Mouse (Mus musculus) E14TG2a.4 (cell line): ENCODE data around the gene Gm20696.

Source experiments
- H3K27me3 ChIP-seq: 2 replicates; pipeline ENCODE4 v1.6.1; 2014; ENCODE audit warnings: low read length, control low read depth; ENCODE audit not compliant: insufficient read depth
- H3K36me3 ChIP-seq: 2 replicates; pipeline ENCODE4 v1.6.1; 2014; ENCODE audit warnings: low read length, control low read depth; ENCODE audit not compliant: insufficient read depth
- H3K4me1 ChIP-seq: replicated peaks from 2 replicates; pipeline ENCODE4 v1.6.1; 2014; ENCODE audit warnings: low read depth, low read length, control low read depth
- H3K4me3 ChIP-seq: replicated peaks from 2 replicates; pipeline ENCODE4 v1.5.1; 2014; ENCODE audit warnings: mild to moderate bottlenecking, low read length
- H3K9me3 ChIP-seq: 2 replicates; pipeline ENCODE4 v1.6.1; 2014; ENCODE audit warnings: low read length, control low read depth
- CTCF ChIP-seq: conservative IDR thresholded peaks from 2 replicates; pipeline ENCODE4 v1.5.1; 2014; ENCODE audit warnings: low read length
- NANOG ChIP-seq: IDR thresholded peaks from 2 replicates; pipeline ENCODE4 v1.6.1; 2014; ENCODE audit warnings: borderline replicate concordance, low read length, mixed read lengths
- POU5F1 ChIP-seq: IDR thresholded peaks from 2 replicates; pipeline ENCODE4 v1.6.1; 2014; ENCODE audit warnings: low read length, borderline replicate concordance

The Gm20696 gene

GRCm38 (mm10) chr6:99241625-99242395 is 424.8 kb downstream of the Gm20696 start:
- H3K36me3 ChIP-seq = no peaks in the 10 kb centered on the region
- no peak for TF ChIP-seq NANOG
- TF ChIP-seq CTCF = no peak
- TF ChIP-seq POU5F1 = no peak
- 0 out of 2 replicates have a peak, but pooled peaks cover 2% of the 10 kb centered on the region for H3K27me3 ChIP-seq
- peaks cover 19% of the 10 kb centered on the region for H3K9me3 ChIP-seq
- H3K4me3 ChIP-seq = no peak overlapping the region
- peaks cover 37% of the 10 kb centered on the region for H3K4me1 ChIP-seq

GRCm38 (mm10) chr6:99240764-99241163 is 425.8 kb downstream of the Gm20696 start:
- Histone ChIP-seq H3K4me1 (peaks cover 37% of the 10 kb centered on the region), H3K4me3 (no peak overlapping the region), H3K36me3 (no peaks in the 10 kb centered on the region), H3K27me3 (0 out of 2 replicates have a peak, but pooled peaks cover 2% of the 10 kb centered on the region), H3K9me3 (peaks cover 19% of the 10 kb centered on the region)
- TF ChIP-seq NANOG (peak; percentile 86), POU5F1 (peak; percentile 72), CTCF (no peak)

GRCm38 (mm10) chr6:99235588-99235987 is 431.0 kb downstream of the Gm20696 start:
- Histone ChIP-seq H3K9me3 (no peaks in the 10 kb centered on the region), H3K4me3 (no peak overlapping the region), H3K36me3 (no peaks in the 10 kb centered on the region), H3K27me3 (peaks cover 5% of the 10 kb centered on the region; the same call in 1 of the 2 replicates), H3K4me1 (peaks cover 26% of the 10 kb centered on the region)
- TF ChIP-seq POU5F1 (no peak), CTCF (no peak), NANOG (no peak)

DNA sequence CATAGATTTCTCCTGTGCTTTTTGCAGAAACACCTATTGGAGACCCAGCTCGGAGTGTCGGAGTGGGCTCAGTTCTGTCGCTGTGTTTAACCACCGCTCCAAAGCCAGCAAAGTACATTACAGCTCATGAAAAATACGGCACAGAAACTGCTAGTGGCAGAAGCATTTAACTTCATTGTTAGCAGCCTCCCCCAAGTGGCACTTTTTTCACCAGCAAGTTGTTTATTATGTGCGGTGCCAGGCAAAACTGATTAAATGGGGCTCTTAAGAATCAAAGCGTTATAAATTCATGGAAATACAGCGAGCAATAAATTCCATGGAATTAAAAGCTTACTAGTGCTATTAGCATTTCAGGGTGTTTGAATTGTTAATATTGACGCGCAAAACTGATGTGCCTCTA is 433.2 kb downstream of the Gm20696 start:
- TF ChIP-seq POU5F1 (no peak), CTCF (no peak), NANOG (no peak)
- Histone ChIP-seq H3K36me3 (no peaks in the 10 kb centered on the region), H3K27me3 (peaks cover 2% of the 10 kb centered on the region), H3K4me1 (peaks cover 15% of the 10 kb centered on the region), H3K9me3 (no peaks in the 10 kb centered on the region), H3K4me3 (no peak overlapping the region)

DNA sequence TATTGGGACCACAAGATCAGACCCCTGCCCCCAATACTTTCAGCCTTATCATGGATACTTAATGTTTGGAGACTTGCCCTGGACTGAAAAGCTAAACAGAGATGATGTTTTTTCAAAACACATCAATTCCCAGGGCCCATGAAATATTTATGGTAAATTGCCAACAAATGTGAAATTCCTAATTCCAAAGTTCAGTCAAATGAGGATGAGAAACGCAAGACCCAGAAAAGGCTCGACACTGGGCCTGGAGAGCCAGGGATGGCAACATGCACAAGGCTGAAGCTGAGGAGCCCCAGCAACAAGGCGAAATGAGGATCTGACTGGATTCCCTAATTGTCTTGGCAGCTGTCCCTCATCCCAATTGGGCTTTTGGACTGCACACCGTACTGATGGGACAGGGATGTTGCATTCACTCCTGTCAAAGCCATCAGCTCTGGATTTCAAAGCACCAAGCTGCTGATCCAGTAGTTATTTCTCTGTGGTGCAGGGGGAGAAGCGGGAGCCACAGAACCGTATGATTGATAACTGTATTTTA is 438.2 kb downstream of the Gm20696 start:
- TF ChIP-seq NANOG (no peak), CTCF (no peak), POU5F1 (no peak)
- Histone ChIP-seq H3K36me3 (no peaks in the 10 kb centered on the region), H3K9me3 (no peaks in the 10 kb centered on the region), H3K27me3 (peaks cover 6% of the 10 kb centered on the region), H3K4me3 (no peak overlapping the region), H3K4me1 (peaks cover 9% of the 10 kb centered on the region; the same call in 1 of the 2 replicates)

DNA sequence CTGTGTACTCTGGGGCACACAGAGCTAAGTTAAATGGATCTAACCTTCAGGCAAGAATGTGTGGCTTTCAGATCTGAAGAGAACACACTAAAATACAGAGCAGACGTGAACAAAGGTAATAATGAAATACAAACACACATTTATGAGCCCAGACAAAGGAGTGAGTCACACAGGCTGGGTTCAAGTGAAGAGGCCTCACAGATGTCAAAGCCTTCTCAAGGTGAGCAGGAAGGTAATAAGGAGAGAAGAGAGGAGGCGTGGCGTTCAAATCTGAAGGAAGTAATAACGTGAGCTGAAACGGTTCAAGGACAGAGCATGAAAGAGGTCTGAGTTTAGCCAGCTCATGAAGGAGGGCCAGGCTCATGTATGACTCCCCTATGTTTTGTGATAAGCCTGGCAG is 445.4 kb downstream of the Gm20696 start:
- Histone ChIP-seq H3K9me3 (no peaks in the 10 kb centered on the region), H3K36me3 (no peaks in the 10 kb centered on the region), H3K4me3 (no peak overlapping the region), H3K27me3 (no peaks in the 10 kb centered on the region), H3K4me1 (no peaks in the 10 kb centered on the region)
- TF ChIP-seq CTCF (no peak), NANOG (no peak), POU5F1 (no peak)

DNA sequence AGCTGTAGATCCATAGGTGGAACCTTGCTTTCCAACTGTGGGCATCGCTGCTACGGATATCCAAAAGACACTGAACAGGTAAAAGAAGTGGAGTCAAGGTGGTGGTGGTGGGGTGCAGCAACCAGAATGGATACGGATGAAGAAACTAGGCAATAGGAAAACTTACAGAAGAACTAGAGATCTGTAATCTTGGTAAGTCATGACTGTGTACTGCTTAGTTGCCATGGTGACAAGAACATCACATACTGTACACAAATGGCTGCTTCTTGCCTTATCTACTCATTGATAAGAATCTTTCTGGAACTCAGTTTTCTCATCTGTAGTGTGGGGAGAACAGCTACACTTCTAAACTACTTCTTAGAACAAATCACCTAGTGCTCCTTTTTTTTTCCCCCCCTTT is 446.1 kb downstream of the Gm20696 start:
- Histone ChIP-seq H3K4me3 (no peak overlapping the region), H3K36me3 (no peaks in the 10 kb centered on the region), H3K27me3 (no peaks in the 10 kb centered on the region), H3K9me3 (no peaks in the 10 kb centered on the region), H3K4me1 (no peaks in the 10 kb centered on the region)
- no peak for TF ChIP-seq POU5F1
- TF ChIP-seq NANOG = no peak
- no peak for TF ChIP-seq CTCF

GRCm38 (mm10) chr6:99217846-99218245 is 448.8 kb downstream of the Gm20696 start:
- H3K4me1 ChIP-seq = no peaks in the 10 kb centered on the region
- no peaks in the 10 kb centered on the region for H3K9me3 ChIP-seq
- H3K36me3 ChIP-seq = no peaks in the 10 kb centered on the region
- no peaks in the 10 kb centered on the region for H3K27me3 ChIP-seq
- H3K4me3 ChIP-seq = no peak overlapping the region
- no peak for TF ChIP-seq POU5F1
